Mouse (Mus musculus): ENCODE measurements around the gene Rnf152. TPM values are rescaled to one million over a fixed set of nuclear protein-coding genes. Genes with fewer than 3 reads are reported as not detected.

The Rnf152 gene
- total and polyA plus RNA-seq, 2 experiments from 2014 or later, result 21.0 to 35.5 TPM

GRCm38 (mm10) chr1:105249190-105249589, 107.3 kb downstream of the Rnf152 start:
- no peaks in the 10 kb centered on the region for H3K27me3 ChIP-seq (ENCODE audit: insufficient read depth, low read length)
- no peaks in the 10 kb centered on the region for H3K4me1 ChIP-seq (ENCODE audit: insufficient read depth, low read length)
- no peak overlapping the region for H3K27ac ChIP-seq (ENCODE audit: low read depth, low read length)
- TF ChIP-seq CTCF (IDR thresholded peaks at IDR 0.05), result no peak
- ATAC-seq (ENCODE audit: low FRiP score) (no peak), DNase-seq (ENCODE audit: low spot score) (no peak)
- H3K4me2 ChIP-seq (ENCODE audit: low read depth, low read length, poor library complexity, severe bottlenecking), result no peak overlapping the region
- 97% methylated on average over 3 of the region's 3 CpGs for WGBS
- H3K36me3 ChIP-seq (ENCODE audit: insufficient read depth, low read length), result no peaks in the 10 kb centered on the region
- no peak overlapping the region for H3K9ac ChIP-seq (replicated peaks; ENCODE audit: low read length, poor library complexity, severe bottlenecking)
- no peak overlapping the region for H3K4me3 ChIP-seq (ENCODE audit: low read depth, low read length)
- peaks cover 7% of the 10 kb centered on the region; the same call in 1 of the 2 replicates for H3K9me3 ChIP-seq (ENCODE audit: low read length)

GRCm38 (mm10) chr1:105246651-105247050, 109.9 kb downstream of the Rnf152 start:
- WGBS, result 23% methylated on average over 2 of the region's 2 CpGs
- Histone ChIP-seq H3K9ac (replicated peaks; ENCODE audit: low read length, poor library complexity, severe bottlenecking) (no peak overlapping the region), H3K36me3 (ENCODE audit: insufficient read depth, low read length) (no peaks in the 10 kb centered on the region), H3K4me1 (ENCODE audit: insufficient read depth, low read length) (peaks cover 7% of the 10 kb centered on the region; the same call in 1 of the 2 replicates), H3K9me3 (ENCODE audit: low read length) (peaks cover 4% of the 10 kb centered on the region; the same call in 1 of the 2 replicates), H3K4me3 (ENCODE audit: low read depth, low read length) (no peak overlapping the region), H3K27me3 (ENCODE audit: insufficient read depth, low read length) (no peaks in the 10 kb centered on the region), H3K4me2 (ENCODE audit: low read depth, low read length, poor library complexity, severe bottlenecking) (no peak overlapping the region), H3K27ac (ENCODE audit: low read depth, low read length) (0 out of 2 replicates have a peak overlapping the region, but pooled peaks have one; percentile 12)
- no peak for TF ChIP-seq CTCF (IDR thresholded peaks at IDR 0.05)
- ATAC-seq (ENCODE audit: low FRiP score) (no peak), DNase-seq (ENCODE audit: low spot score) (no peak)

GRCm38 (mm10) chr1:105246075-105246574, 110.4 kb downstream of the Rnf152 start:
- Histone ChIP-seq H3K4me2 (ENCODE audit: low read depth, low read length, poor library complexity, severe bottlenecking) (no peak overlapping the region), H3K27ac (ENCODE audit: low read depth, low read length) (peak overlapping the region; percentile 8)

GRCm38 (mm10) chr1:105243359-105244142, 113.0 kb downstream of the Rnf152 start:
- TF ChIP-seq CTCF (IDR thresholded peaks at IDR 0.05), result no peak
- no peak for ATAC-seq (ENCODE audit: low FRiP score)
- peak; percentile 34 for DNase-seq (ENCODE audit: low spot score)
- Histone ChIP-seq H3K9ac (replicated peaks; ENCODE audit: low read length, poor library complexity, severe bottlenecking) (no peak overlapping the region), H3K36me3 (ENCODE audit: insufficient read depth, low read length) (no peaks in the 10 kb centered on the region), H3K4me2 (ENCODE audit: low read depth, low read length, poor library complexity, severe bottlenecking) (no peak overlapping the region), H3K4me3 (ENCODE audit: low read depth, low read length) (no peak overlapping the region), H3K27me3 (ENCODE audit: insufficient read depth, low read length) (no peaks in the 10 kb centered on the region), H3K4me1 (ENCODE audit: insufficient read depth, low read length) (peaks cover 7% of the 10 kb centered on the region; the same call in 1 of the 2 replicates), H3K9me3 (ENCODE audit: low read length) (no peaks in the 10 kb centered on the region), H3K27ac (ENCODE audit: low read depth, low read length) (no peak overlapping the region)
- 32% methylated on average over 6 of the region's 6 CpGs for WGBS

More at GRCm38 (mm10) chr1:105246075-105246574, 110.4 kb downstream of the Rnf152 start:
- Histone ChIP-seq H3K27me3 (ENCODE audit: insufficient read depth, low read length) (no peaks in the 10 kb centered on the region), H3K4me3 (ENCODE audit: low read depth, low read length) (no peak overlapping the region), H3K9me3 (ENCODE audit: low read length) (no peaks in the 10 kb centered on the region), H3K36me3 (ENCODE audit: insufficient read depth, low read length) (no peaks in the 10 kb centered on the region), H3K9ac (replicated peaks; ENCODE audit: low read length, poor library complexity, severe bottlenecking) (no peak overlapping the region), H3K4me1 (ENCODE audit: insufficient read depth, low read length) (peaks cover 7% of the 10 kb centered on the region; the same call in 1 of the 2 replicates)
- DNase-seq (ENCODE audit: low spot score), result peak; percentile 19
- ATAC-seq (ENCODE audit: low FRiP score), result peak; percentile 56; the same call in 1 of the 2 replicates
- TF ChIP-seq CTCF (IDR thresholded peaks at IDR 0.05), result no peak
- whole genome bisulfite sequencing, result 7% methylated on average over 3 of the region's 3 CpGs

- Histone ChIP-seq H3K4me2 (ENCODE audit: low read depth, low read length, poor library complexity, severe bottlenecking) (no peak overlapping the region), H3K4me1 (ENCODE audit: insufficient read depth, low read length) (peaks cover 7% of the 10 kb centered on the region; the same call in 1 of the 2 replicates), H3K4me3 (ENCODE audit: low read depth, low read length) (no peak overlapping the region), H3K9me3 (ENCODE audit: low read length) (no peaks in the 10 kb centered on the region), H3K36me3 (ENCODE audit: insufficient read depth, low read length) (no peaks in the 10 kb centered on the region), H3K9ac (replicated peaks; ENCODE audit: low read length, poor library complexity, severe bottlenecking) (no peak overlapping the region), H3K27ac (ENCODE audit: low read depth, low read length) (no peak overlapping the region), H3K27me3 (ENCODE audit: insufficient read depth, low read length) (no peaks in the 10 kb centered on the region)
- DNase-seq (ENCODE audit: low spot score) (no peak), ATAC-seq (ENCODE audit: low FRiP score) (no peak)
- no peak for TF ChIP-seq CTCF (IDR thresholded peaks at IDR 0.05)
These were observed 116.3 kb downstream of the Rnf152 start for GRCm38 (mm10) chr1:105240185-105240584.
